Mouse (Mus musculus) bone marrow, adult 2 months (tissue): ENCODE results near the gene Fam184b. TPM values are rescaled to one million over a fixed set of nuclear protein-coding genes. Genes with fewer than 3 reads are reported as not detected.
"Not testable (repeated sequence)": the region's sequence is repeated elsewhere in the genome, so short reads cannot be mapped to it uniquely, and the experiment has no call there.

Experiments used
- H3K27ac ChIP-seq: fragments of 200-500 bp; 2 replicates; pipeline ENCODE4 v1.5.1; 2012; ENCODE audit warnings: low read depth, mild to moderate bottlenecking, control low read depth, inconsistent platforms, low read length; ENCODE audit not compliant: control insufficient read depth, poor library complexity, insufficient read depth
- H3K4me1 ChIP-seq: fragments of 200-500 bp; 2 replicates; pipeline ENCODE4 v1.6.1; 2011; ENCODE audit warnings: low read length; ENCODE audit not compliant: control insufficient read depth, insufficient read depth
- H3K4me3 ChIP-seq: fragments of 200-500 bp; replicated peaks from 2 replicates; pipeline ENCODE3; 2011; ENCODE audit warnings: mild to moderate bottlenecking, low read depth, low read length, control low read depth; ENCODE audit not compliant: control insufficient read depth
- CTCF ChIP-seq: fragments of 200-500 bp; IDR thresholded peaks from 2 replicates; pipeline ENCODE4 v1.5.1; 2011; ENCODE audit warnings: low read length, control low read depth; ENCODE audit not compliant: control insufficient read depth, insufficient read depth
- POLR2A ChIP-seq: fragments of 200-500 bp; IDR thresholded peaks from 2 replicates; pipeline ENCODE4 v1.6.1; 2011; ENCODE audit warnings: low read depth, mild to moderate bottlenecking, control low read depth, low read length, borderline replicate concordance; ENCODE audit not compliant: control insufficient read depth
- WGBS: fragments of 180-500 bp; shearing (Covaris S2); methylation state at CpG from one replicate; pipeline ENCODE4 v1.1.7; 2018; 5-methylcytosine and 5-hydroxymethylcytosine counted together
- polyA plus RNA-seq: library from polyadenylated mRNA; stranded (reverse); fragments of >200 nt; gene quantifications from 2 replicates; pipeline ENCODE4 v1.2.4, GENCODE M21; 2011; ENCODE audit warnings: low replicate concordance; ENCODE audit not compliant: missing spikeins, insufficient read depth, insufficient read length

Fam184b gene
- polyA plus RNA-seq, 1 experiment = not detected

DNA sequence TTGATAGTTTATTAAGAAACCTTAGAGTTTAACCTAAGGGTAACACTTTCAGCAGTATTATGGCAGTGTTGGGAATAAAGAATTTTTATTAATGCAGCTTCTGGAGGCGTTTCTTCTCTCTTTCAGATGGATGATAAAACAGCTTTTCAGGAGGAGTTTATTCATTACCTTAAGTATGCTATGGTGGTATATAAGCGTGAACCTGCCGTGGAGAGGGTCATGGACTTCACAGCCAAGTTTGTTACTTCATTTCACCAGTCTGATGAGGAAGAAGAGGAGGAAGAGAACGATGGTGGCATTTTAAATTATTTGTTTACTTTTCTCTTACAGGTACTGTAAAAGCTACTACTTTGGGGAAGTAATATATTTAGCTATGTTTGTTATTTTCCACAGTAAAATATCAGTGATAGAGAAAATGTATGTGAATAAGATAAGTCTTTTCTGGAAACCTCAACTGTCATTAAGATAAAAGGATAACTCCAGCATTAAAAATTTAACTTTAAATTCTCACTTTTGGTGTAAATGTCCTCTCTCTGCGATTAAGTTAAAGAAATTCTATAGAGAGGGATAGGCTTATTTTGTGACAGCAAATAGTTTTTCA lies 31.6 kb upstream of the Fam184b start:
- 55% methylated on average over 5 of the region's 5 CpGs for WGBS
- Histone ChIP-seq H3K4me1 (no peaks in the 10 kb centered on the region; the same call in 1 of the 2 replicates), H3K27ac (no peak overlapping the region), H3K4me3 (peak overlapping the region; percentile 47)
- TF ChIP-seq CTCF (no peak), POLR2A (no peak)

DNA sequence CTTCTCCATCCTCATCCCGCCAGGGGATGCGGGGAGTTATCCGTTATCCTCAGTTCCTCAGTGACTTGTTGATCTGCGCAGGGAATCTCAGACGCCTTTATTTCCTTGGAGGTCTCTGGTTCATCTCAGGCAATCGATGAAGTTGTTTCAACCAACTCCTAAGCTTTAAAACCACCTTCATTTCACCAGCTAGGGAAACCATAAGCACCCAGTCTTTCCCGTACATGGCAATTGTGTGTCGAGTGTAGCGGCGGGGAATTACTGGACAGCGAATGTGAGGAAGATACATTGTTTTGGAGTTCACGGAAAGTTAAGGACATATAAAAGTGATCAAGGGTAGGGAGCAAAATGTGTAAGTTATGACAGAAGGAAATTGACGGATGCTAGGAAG lies 30.9 kb upstream of the Fam184b start:
- under 1% methylated on average over 13 of the region's 13 CpGs for WGBS
- H3K4me1 ChIP-seq = no peaks in the 10 kb centered on the region; the same call in 1 of the 2 replicates
- H3K4me3 ChIP-seq = peak overlapping the region; percentile 93
- peak overlapping the region; percentile 86 for H3K27ac ChIP-seq
- TF ChIP-seq POLR2A (no peak), CTCF (no peak)

DNA sequence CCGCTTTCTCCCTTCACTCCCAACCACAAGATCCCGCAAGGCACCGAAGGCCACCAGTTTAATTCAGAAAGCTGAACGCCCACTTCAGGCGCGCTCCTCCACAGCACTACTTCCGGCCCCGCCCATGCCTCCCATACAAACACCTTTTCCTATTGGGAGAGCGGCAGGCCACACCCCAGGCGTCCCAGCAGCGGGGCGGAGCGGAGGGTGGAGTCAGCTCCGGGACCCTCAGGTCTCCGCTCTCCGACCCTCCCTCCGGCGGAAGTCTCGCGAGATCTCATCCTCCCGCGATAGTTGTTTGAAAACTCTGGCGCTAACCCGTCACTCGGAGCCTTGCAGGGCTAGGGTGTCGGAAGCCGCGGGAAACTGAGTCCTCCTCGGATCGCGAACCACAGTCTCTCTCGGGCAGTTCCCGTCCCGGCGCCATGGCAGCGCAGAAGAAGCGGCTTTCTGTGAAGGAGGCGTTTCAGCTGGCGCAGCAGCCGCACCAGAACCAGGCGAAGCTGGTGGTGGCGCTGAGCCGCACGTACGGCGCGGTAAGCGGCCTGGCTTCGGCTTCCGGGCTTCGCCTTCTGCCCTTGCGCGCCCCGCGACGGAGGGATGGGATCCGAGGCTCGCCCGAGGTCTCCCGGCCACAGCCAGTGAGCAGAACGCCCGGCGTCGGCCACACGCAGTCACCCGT lies 30.3 kb upstream of the Fam184b start, which contains the start of gene Ncapg:
TSS of gene Ncapg (plus strand) at position 322 of the 682 bp plus-strand sequence.
- H3K4me1 ChIP-seq = no peaks in the 10 kb centered on the region; the same call in 1 of the 2 replicates
- H3K27ac ChIP-seq = peak within 1 kb of the TSS; percentile 86
- TF ChIP-seq CTCF (no peak), POLR2A (peak; percentile 92)
- under 1% methylated on average over 66 of the region's 66 CpGs for WGBS
- peak within 1 kb of the TSS; percentile 93 for H3K4me3 ChIP-seq

DNA sequence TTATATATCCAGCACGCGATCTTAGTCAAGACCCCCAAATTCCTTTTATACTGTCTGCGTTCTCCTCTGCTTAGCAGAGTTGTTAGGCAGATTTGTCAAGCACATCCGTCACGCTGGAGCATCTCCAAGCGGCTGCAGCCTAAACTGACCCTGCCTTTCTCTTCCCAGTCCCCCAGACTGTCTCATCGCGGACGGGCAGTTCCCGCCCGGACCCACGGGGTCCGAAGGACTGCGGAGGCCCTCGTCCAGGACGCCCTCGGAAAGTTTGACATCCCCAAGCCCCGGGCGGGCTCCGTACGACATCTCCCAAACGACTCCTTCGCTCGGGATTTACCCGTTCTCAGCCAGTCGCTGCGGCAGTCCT lies 29.8 kb upstream of the Fam184b start:
- under 1% methylated on average over 27 of the region's 27 CpGs for WGBS
- Histone ChIP-seq H3K4me3 (peak overlapping the region; percentile 93), H3K27ac (peak overlapping the region; percentile 86), H3K4me1 (no peaks in the 10 kb centered on the region; the same call in 1 of the 2 replicates)
- TF ChIP-seq CTCF = no peak
- no peak for TF ChIP-seq POLR2A

DNA sequence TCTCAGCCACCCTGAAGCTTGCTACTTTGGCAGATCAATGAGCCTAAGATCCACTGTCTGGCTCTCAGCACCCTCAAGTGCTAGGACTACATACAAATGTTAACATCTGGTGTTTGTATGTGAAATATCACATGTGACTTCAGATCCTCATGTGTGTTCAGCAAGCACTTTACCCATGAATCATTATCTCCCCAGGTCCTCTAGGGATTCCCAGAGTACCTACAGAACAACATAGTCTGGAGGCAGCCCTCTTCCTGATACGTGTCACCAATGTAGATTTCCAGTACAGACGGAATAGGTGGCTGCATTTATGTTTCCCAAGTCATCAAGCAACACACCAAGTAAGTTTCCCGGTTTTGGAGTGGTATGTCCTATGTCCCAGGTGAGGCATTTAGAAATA lies 29.4 kb upstream of the Fam184b start:
- Histone ChIP-seq H3K4me3 (peak overlapping the region; percentile 93), H3K4me1 (no peaks in the 10 kb centered on the region; the same call in 1 of the 2 replicates), H3K27ac (no peak overlapping the region)
- WGBS = 2% methylated on average over 3 of the region's 3 CpGs
- no peak for TF ChIP-seq POLR2A
- TF ChIP-seq CTCF = no peak

DNA sequence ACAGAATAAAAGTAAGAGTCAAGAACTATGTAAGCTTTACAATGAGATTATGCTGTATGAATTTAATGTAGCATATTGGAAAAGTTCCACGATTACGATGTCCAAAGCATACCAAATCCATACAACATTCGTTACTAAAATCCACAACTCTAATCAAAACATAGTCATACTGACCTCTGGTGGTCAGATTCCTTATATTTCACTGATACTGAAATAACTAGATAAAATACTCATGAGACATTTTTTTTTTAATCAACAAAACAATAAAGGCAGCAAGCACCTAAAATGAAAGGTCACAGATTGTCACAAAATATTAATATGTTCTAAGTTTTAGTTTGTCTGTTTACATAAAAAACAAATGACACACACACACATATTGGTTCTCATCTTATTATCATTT lies 28.9 kb upstream of the Fam184b start:
- 2% methylated on average over 3 of the region's 3 CpGs for WGBS
- no peak for TF ChIP-seq CTCF
- TF ChIP-seq POLR2A = no peak
- Histone ChIP-seq H3K4me3 (no peak overlapping the region), H3K4me1 (no peaks in the 10 kb centered on the region; the same call in 1 of the 2 replicates), H3K27ac (no peak overlapping the region)

DNA sequence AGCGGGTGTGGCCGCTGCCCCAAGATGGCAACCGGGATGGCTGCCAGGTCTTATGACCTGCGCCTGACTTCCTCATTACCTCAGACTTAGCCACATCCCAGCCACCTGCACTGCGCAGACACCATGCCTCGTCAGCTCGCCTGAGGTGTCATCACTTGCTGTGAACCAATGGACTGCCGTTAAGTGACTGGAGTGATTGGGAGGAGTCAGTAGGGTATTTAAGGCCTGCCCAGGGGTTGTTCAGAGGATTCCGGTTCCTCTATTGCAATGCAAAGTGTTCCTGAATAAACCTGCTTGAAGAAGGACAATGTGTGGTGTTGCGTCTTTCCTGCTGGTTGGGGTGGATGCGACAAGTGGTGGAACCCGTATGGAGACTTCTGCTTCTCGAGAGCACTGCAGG lies 19.0 kb upstream of the Fam184b start:
- not testable (repeated sequence) for H3K4me3 ChIP-seq, H3K27ac ChIP-seq, H3K4me1 ChIP-seq
- WGBS = 93% methylated on average over 13 of the region's 13 CpGs

DNA sequence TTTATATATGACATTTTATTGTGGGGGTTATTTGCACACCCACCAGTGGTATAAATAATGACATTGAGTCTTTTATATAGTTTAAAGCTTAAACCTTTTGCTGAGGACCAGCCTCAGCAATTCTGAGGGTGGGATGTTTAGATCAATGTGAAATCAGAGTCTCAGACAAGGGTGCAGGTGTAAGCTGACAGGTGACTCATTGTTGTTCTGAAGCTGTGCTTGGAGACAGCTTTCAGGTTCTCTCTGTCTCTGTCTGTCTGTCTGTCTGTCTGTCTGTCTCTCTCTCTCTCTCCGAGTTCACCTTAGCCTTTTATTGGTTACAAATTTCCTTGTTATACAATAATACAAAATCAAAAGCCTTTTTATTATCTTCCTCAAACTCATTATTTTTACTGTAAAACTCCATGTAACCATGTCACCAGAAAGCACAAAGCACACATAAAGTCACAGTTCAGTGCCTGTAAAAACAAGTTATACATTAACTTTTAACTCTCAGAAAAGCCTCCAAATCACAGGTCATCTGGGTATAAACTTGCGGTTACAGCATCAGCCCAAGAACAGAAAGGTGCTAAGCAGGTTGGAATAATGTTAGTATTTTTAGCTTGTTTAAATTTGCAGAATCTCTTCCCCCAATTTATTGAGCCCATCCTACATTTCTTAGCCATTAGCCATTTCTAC lies 11.8 kb upstream of the Fam184b start:
- WGBS = 78% methylated on average over 2 of the region's 2 CpGs
- Histone ChIP-seq H3K4me3 (no peak overlapping the region), H3K4me1 (no peaks in the 10 kb centered on the region), H3K27ac (no peak overlapping the region)
- TF ChIP-seq CTCF (no peak), POLR2A (no peak)
